In genomic region chr12:3405662-3406061, GRCm38 (mm10) we compare ENCODE assay signal across 6 mouse cellular contexts. TPM values are rescaled to one million over a fixed set of nuclear protein-coding genes. Genes with fewer than 3 reads are reported as not detected.
DNase-seq lines count a peak whose midpoint lies in the region; ATAC-seq and TF ChIP-seq lines count a peak whose summit lies in the region.
"Not testable (repeated sequence)": the region's sequence is repeated elsewhere in the genome, so short reads cannot be mapped to it uniquely, and the experiment has no call there.

No protein-coding gene starts in this region.

- WGBS in forebrain, embryonic 14.5 days = 74% methylated on average over 3 of the region's 3 CpGs
- WGBS in hindbrain, embryonic 14.5 days = 51% methylated on average over 3 of the region's 3 CpGs
- 95% methylated on average over 3 of the region's 3 CpGs for WGBS in neural tube, embryonic 14.5 days

- H3K27me3 ChIP-seq in forebrain, embryonic 14.5 days (replicated peaks; ENCODE audit: control insufficient read depth, insufficient read depth, low read length); hindbrain, embryonic 14.5 days (ENCODE audit: control insufficient read depth, insufficient read depth, low read length); neural tube, embryonic 14.5 days (ENCODE audit: control insufficient read depth, insufficient read depth, low read length): not testable (repeated sequence)

- DNase-seq in 3T3-L1 (ENCODE audit: low read depth, low spot score) (peak; percentile 22), R1 (ENCODE audit: low read depth, low spot score) (peak; percentile 77)
- DNase-seq in forebrain, embryonic 14.5 days (ENCODE audit: low spot score); hindbrain, embryonic 14.5 days (ENCODE audit: low spot score); layer of hippocampus, adult 2 months (ENCODE audit: low spot score in 2 of 2): not testable (repeated sequence)

- not testable (repeated sequence) for H3K9ac ChIP-seq in forebrain, embryonic 14.5 days (ENCODE audit: low read length); hindbrain, embryonic 14.5 days; neural tube, embryonic 14.5 days (replicated peaks; ENCODE audit: low read depth, low read length)

- not testable (repeated sequence) for H3K4me2 ChIP-seq in forebrain, embryonic 14.5 days (ENCODE audit: low read length); hindbrain, embryonic 14.5 days (replicated peaks); neural tube, embryonic 14.5 days (ENCODE audit: low read depth, low read length)

- not testable (repeated sequence) for H3K9me3 ChIP-seq in forebrain, embryonic 14.5 days (replicated peaks; ENCODE audit: control insufficient read depth, low read length); hindbrain, embryonic 14.5 days (ENCODE audit: control insufficient read depth, low read length); neural tube, embryonic 14.5 days (ENCODE audit: control insufficient read depth, low read length)

- H3K4me1 ChIP-seq in forebrain, embryonic 14.5 days (ENCODE audit: control insufficient read depth, insufficient read depth, low read length); hindbrain, embryonic 14.5 days (replicated peaks; ENCODE audit: control insufficient read depth, insufficient read depth, low read length); neural tube, embryonic 14.5 days (ENCODE audit: control insufficient read depth, insufficient read depth, low read length): not testable (repeated sequence)

- H3K4me3 ChIP-seq in forebrain, embryonic 14.5 days (ENCODE audit: low read depth, low read length); hindbrain, embryonic 14.5 days (replicated peaks; ENCODE audit: low read length); layer of hippocampus, adult 2 months; neural tube, embryonic 14.5 days (ENCODE audit: low read depth, low read length): not testable (repeated sequence)

- peak; percentile 6; the same call in 1 of the 2 replicates for ATAC-seq in forebrain, embryonic 14.5 days
- ATAC-seq in hindbrain, embryonic 14.5 days (ENCODE audit: low FRiP score) = peak; percentile 15; the same call in 1 of the 2 replicates
- 0 out of 2 replicates have a peak, but pooled peaks have one; percentile 12 for ATAC-seq in neural tube, embryonic 14.5 days (ENCODE audit: low read depth)

- H3K36me3 ChIP-seq in forebrain, embryonic 14.5 days (ENCODE audit: control insufficient read depth, insufficient read depth, low read length) = peaks cover 44% of the 10 kb centered on the region
- H3K36me3 ChIP-seq in hindbrain, embryonic 14.5 days (replicated peaks; ENCODE audit: control insufficient read depth, insufficient read depth) = peaks cover 60% of the 10 kb centered on the region
- H3K36me3 ChIP-seq in neural tube, embryonic 14.5 days (ENCODE audit: control insufficient read depth, insufficient read depth, low read length) = peaks cover 33% of the 10 kb centered on the region

- H3K27ac ChIP-seq in forebrain, embryonic 14.5 days (ENCODE audit: low read depth, low read length); hindbrain, embryonic 14.5 days; neural tube, embryonic 14.5 days (ENCODE audit: low read depth, low read length): not testable (repeated sequence)
- H3K27ac ChIP-seq in layer of hippocampus, adult 2 months = peak overlapping the region; percentile 36; the same call in 1 of the 2 replicates

- TF ChIP-seq CTCF in layer of hippocampus, adult 2 months (conservative IDR thresholded peaks at IDR 0.05) = not testable (repeated sequence)

RNA-seq across cellular contexts. Expression of gene Asxl2, which starts 21.0 kb away (rescaled TPM):
- polyA plus RNA-seq in forebrain, embryonic 14.5 days (2014; fragmentation: Nextera tagmentation; extraction: Ambion mirVana) = 8.9 and 12.2 TPM in 2 replicates
- polyA plus RNA-seq in hindbrain, embryonic 14.5 days (2014; fragmentation: Nextera tagmentation; extraction: Ambion mirVana) = 11.8 and 12.4 TPM in 2 replicates
- 10 to 100 TPM; 32.6 to 34.3 TPM for total RNA-seq in layer of hippocampus, adult 2 months (2021)
- polyA plus RNA-seq in neural tube, embryonic 14.5 days (2014; fragmentation: Nextera tagmentation; extraction: Ambion mirVana) = 14.7 and 15.3 TPM in 2 replicates

RNA-seq across cellular contexts. Expression of gene Kif3c, which starts 40.7 kb away (rescaled TPM):
- polyA plus RNA-seq in forebrain, embryonic 14.5 days (2014; fragmentation: Nextera tagmentation; extraction: Ambion mirVana) = 50.8 and 78.5 TPM in 2 replicates
- 73.8 and 77.9 TPM in 2 replicates for polyA plus RNA-seq in hindbrain, embryonic 14.5 days (2014; fragmentation: Nextera tagmentation; extraction: Ambion mirVana)
- total RNA-seq in layer of hippocampus, adult 2 months (2021) = 100 to 1,000 TPM; 167 to 169 TPM
- polyA plus RNA-seq in neural tube, embryonic 14.5 days (2014; fragmentation: Nextera tagmentation; extraction: Ambion mirVana) = 66.9 and 84.4 TPM in 2 replicates
